Mouse (Mus musculus) fat pad, adult 2 months (tissue): Measurements from ENCODE around the gene Tmem237.

Source experiments
- DNase-seq: peaks from one replicate; pipeline ENCODE4 v3.0.0-alpha.2; 2011; ENCODE audit warnings: low read depth, low spot score; ENCODE audit errors: extremely low read depth

Tmem237 gene

DNA sequence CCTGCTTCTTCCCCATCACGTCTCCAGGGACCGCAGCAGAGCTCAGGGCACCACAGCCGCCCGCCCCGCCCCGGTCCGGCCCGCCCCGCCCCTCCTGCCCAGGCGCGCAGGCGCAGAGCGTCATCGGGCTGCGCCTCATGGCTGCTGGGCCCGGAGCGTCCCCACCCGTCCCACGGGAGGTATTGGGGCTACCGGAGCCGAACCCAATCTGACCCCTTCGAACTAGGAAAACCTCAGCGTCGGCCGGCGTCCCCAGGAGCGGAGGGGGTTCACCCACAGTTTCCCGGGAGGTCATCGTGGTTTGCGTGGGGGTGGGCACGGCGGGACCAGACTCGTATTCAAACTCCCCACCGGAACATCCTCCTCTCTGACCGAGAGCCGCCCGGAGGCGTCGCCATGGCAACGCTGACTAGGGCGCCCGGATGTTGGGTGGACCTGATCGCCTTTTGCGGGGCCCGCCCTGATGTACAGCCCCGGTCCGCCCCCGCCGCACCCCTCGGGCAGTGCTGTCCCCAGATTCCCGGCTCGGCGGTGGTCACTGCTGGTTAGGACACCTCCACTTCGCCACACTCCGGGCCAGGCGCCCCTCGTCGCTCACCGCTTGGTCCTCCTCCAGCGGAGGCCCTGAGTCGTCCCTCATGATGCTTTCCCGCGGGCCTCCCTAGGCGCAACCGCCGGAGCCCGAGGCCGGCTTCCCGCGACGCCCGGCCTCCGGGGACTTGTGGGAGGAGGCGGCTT, at the start of gene Tmem237:
TSS of gene Tmem237 (minus strand) at position 689 of the 738 bp plus-strand sequence.
- no peak for DNase-seq

DNA sequence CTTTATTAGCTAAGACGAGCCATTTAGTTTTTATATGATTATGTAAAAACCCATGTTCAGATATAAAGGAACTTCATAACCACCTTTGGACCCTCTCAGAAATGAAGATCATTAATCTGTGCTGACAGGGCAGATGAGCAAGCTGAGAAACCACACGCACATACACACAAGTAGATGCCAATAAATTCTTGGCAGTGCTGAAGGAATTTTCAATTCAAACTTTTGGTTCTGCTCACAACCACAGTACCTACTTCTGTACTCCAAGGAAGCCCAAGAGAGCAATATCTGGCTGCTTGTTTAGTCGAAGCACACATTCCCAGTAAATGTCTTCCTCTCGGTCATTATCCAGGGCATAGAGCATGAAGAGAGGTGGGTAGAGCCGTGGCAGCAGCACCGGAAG, 49.4 kb upstream of the Tmem237 start:
- DNase-seq = no peak

DNA sequence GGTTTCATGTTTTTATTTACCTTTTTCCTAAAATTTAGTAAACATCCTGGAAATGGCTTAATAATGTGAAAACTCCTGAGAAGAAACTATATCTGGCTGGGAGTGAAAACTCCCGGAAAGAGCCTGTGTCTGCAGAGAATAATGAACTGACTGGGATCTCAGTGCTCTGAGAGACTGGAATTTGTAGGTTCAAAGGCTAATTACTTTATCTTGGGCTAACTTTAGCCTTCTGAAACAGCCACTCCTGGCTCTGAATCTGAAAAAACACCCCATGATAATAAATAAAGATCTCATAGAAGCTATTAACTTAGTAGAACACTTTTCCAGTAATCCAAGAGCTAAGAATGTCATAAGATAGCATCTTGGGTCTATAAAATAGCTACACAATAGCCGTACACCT, 48.3 kb upstream of the Tmem237 start:
- DNase-seq = no peak

DNA sequence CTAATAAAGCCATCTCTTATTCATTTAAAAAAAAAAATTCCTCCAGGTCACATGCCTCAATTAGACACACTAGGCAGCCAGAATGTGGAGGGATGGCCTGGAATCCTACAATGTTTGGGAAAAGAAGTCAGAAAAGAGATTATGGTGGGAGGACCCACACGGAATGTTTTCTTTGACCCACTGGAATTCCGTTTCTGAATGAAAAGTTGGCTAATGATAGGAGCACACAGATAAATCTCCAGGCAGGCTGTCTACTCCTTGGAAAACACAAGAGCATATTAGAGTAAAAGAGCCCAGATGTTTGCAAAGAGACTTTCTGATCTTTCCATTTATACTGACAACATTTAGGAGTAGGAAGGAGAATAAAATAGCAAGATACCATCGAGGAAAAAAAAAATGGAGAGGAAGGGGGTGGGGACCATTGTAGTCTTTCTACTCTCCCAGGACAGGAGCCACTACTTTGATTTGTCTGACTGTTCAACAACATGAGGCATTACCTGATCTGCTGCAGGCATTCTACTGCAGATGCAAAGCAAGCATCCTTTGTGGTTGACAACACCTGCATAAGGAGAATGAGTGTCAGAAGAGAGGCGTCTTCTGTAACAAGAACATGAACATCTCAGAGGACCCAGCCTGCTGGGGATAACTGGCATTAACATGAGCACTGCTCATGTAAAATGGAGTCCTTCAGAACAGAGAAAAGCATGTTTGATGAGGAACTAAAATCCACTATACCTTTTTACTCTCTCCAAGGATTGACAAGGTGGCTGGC, 47.6 kb upstream of the Tmem237 start:
- no peak for DNase-seq

DNA sequence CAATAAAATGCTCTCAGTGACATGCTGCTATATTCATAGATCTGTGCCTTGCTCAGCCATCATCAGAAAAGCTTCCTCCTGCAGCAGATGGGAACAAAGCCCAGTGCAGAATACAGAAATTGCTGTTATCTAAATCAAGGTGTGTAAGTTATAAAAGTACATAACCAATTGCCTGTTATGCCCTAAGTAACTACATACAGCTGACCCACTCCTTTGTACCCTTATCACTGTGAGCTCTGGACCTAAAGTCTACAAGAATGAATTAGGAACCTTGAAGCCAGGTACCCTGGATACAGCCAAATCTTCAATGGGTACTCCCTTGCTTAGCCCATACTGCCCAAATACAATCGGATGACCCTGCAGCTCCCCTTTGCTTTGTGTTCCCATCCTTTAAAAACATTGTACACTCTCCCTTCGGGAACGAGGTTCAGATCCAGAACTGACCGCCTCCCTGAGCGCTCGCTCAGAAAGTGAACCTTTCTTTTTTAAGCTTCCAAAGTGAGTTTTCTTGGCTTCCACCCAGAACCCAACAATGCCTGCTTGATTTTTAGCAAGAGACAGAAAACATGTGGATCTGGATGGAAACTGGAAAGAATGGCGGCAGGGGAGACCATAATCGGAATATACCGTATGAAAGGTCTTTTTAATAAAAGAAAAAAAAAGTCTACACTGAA, 46.2 kb upstream of the Tmem237 start:
- DNase-seq = no peak

DNA sequence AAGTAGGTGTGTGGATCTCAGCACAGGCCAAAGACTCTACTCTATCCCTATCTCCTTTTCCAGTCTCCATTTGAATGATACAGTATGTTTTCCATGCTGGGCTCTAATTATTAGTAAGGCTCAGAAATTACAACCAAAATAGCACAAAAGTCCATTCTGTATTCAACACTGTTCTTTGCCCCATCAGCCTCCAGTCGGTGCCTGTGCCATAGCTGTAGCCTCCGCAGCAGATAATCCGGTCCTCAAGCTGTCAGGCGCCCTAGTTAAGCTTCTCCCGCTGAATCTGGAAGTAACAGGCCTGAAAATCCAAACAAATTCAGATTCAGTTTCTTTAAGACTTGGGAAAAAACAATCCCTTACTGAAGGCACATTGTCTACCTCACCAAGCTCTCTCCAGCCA, 43.7 kb upstream of the Tmem237 start:
- no peak for DNase-seq

DNA sequence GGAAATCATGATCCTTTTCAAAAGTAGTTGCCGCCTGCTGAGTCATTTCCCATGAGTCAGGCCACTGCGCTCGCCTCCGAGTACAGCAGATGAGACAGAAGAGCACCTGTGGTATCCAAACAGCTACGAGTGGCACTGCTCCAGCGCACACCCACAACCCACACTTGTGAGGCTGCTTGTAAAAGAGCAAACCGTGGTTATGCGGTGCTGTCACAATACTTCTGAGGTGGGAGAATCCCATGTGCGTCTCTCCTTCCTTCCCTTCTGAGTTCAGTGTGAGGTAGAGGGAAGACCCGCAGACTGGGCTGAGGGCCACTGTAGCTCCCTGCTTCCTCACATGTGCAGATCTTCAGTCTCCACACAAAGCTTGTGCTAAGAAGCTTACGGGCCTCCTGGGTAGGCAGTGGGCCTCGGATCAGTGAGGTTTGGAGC, 42.8 kb upstream of the Tmem237 start, which contains the start of gene Mpp4:
TSS of gene Mpp4 (minus strand) at position 360 of the 432 bp plus-strand sequence.
- DNase-seq = no peak

DNA sequence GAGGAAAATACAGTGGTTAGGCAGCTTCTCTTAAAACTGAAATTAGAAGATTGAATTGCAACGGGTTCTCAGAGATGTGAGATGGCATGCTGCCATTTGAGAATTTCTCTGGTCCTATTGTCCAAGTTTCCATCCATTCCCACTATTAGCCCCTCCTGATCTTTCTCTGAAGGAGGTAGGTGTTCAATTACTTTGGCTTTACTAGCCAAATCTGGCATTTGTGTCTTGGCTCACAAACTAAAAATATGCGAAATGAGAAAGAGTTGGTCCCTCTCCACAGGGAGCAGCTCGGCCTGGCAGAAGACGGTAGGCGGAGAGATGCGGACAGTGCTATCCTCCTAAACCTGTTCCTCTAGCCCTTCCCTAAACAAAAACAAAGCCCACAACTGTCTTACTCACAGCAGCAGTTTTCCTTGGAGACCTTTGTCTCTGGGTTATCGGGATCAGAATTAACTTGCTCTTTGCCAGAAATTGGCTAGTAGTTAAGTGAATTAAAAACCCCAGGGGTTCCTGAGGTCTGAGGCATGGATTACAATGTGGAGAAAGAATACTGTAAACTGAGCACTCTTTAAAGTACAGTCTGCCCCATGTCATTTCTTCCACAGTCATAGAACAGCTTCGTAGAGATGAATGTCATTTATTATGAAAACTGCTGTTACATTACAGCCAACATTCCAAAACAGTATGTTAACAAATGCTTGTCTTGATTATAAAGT, 42.3 kb upstream of the Tmem237 start:
- DNase-seq = no peak

DNA sequence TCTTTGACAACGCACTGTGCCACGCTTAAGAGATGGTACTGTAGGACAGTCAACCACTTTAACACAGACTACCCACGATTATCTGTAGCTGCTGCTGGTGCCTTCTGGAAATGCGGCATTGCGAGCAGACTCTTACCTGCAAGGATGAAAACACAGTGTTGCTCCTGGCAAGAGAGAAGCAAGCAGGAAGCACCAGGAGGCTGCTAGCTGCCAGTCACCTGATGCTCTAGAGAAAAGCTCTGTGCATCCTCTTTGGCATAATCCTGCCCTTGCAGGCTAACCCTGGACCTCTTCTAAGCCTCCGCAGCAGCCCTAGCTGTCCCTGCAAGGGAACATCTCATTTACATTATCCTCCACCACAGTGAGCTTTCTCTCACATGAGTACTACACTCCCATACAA, 41.2 kb upstream of the Tmem237 start:
- DNase-seq = no peak

DNA sequence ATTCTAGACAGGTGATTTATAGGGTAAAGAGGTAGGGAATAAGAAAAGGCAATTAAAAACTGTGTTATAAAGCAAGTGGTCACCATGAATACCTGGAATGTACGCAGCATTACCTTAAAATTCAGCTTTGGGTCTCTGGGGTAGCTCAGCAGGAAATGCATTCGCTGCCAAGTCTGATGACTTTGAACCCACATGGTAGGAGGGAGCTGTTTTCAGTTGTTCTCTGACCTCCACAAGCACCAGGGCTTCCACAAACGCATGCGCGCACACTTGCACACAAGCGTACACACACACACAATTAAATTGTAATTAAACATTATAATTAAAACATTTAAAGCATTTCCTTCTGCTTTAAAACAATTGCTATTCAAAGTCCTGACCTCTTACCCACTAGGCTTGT, 40.7 kb upstream of the Tmem237 start:
- DNase-seq = no peak

DNA sequence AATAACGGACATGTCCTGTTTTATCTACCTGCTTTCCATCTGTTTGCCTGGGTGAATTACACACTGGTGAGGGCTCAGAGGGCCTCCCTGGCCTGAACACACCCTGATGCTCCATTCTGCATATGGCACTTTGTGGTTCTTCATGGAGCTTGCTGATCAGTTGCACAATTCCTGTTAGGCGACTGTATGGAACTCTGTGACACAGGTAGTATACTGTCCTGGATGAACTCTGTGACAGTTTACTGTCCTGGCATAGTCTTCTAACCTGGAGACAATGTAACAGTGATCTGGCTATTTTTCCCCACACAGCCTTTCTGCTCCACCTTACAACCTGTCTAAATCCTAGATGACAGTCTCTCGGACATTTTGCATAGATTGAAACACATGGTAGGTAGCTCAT, 38.9 kb upstream of the Tmem237 start:
- no peak for DNase-seq

DNA sequence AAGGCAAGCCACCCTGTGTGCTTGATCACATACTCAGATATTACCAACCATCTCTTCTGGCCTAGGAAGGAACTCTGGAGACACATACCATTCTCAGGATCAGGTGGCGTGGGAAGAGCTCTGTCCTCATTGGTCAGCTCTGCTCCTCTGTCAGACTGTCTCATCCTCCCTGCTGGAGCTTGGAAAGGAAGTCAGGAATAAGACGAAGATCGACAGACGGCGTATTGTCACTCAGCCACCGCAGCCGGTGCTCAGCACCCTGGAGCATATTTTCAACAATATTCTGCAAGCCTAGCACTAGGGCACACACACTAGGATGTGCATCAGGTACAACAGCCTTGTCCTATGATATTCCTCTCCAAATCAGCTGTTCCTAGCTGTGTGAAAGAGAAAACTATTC, 38.3 kb upstream of the Tmem237 start:
- no peak for DNase-seq

DNA sequence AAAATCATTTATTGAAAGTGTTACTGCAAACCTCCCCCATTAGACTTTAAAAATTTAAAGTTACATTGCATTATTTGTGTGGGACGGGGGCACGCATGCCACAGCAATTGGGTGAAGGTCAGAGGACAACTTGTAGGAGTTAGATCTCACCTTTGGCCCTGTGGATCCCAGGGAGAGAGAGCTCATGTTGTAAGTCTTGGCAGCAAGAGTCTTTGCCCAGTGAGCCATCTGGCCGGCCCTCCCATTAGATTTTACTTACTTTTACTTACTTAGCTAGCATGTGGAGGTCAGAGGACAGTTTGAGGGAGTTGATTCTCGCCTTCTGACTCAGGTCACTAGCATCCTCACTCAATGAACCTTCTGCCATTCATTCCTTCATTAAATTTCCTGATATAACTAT, 37.6 kb upstream of the Tmem237 start:
- DNase-seq = no peak

DNA sequence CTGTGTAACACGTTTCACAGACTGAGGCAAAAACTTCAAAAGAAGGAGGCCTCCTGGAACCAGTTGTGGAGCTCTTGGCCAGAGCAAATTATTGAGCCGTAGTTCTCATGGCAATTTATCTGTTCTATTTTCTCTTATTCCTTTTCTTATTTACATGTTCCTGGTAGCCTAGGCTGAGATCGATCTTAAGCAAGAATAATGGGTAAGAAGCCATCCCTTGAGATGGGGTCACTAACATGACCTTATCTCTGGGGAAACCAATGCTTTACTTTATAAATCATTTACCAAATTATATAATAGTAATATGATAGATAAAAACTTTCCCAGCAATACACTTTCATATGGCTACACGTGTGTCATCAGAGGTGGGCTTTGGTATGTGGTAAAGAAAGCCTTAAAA, 32.1 kb upstream of the Tmem237 start:
- DNase-seq = no peak

DNA sequence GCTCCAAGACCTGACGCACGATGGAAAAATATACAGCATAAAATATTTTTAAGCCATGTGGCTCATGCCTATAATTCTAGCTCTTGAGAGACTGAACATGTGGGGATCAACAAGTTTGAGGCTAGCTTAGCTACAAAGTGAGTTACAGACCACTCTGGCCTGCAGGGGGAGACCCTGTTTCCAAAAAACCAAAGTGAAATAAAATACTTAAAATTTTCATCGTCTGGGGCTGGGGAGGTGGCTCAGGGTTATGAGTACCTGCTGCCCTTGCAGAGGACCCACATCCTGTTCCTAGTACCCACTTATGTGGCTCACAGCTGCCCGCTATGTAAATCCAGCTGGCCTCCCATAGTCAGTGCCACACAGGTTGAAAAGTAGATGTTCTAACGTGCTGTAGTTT, 30.3 kb upstream of the Tmem237 start:
- DNase-seq = no peak

DNA sequence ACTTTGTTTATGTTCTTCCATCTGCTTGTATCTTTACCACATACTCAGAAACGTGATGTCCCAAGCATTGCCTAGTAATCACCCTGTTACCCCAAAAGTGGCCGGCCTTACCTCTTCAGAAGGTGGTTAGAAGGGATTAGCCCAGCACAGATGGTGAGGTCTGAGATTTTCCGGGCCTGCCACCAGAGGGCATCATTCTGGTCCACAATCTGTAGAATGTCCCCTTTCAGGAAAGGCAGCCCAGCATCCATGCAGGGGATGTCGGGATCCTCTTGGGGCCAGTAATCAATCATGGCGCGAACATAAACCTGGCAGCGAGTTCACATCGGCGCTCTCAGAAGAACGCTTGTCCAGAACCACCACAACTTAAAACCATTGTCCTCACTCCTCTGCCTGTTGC, 24.3 kb upstream of the Tmem237 start:
- no peak for DNase-seq

DNA sequence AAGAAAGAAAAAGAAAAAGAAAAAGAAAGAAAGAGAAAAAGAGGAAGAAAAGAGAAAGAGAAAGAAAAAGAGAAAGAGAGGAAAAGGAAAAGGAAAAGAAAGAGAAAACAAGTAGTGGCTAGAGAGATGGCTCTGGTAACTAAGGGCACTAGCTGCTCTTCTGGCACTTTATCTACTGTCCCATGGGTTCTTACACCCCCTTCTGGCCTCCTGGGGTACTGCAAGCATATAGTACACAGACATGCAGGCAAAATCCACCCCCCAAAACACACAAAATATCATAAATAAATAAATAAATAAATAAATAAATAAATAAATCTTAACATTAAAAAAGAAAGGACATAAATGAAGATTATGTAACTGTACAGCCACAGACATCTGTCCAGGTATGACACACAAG, 22.6 kb upstream of the Tmem237 start:
- DNase-seq = no peak

DNA sequence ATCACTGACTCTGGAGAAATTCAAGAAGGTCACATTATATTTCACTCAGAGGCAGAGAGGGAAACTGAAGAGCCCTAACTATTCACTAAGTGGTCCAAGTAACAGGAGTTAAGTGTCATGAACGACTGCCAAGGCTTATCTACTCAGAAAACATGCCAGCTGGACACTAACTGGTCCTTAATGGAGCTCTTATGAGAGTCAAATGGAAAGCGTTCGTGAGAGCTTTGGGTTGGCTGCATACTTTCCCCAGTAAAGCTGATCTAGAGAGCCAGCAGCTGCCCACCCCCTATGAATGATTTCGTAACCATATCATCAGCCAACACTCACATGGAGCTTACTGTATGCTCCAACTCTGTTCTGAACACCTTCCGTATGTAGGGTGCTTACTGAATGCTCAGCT, 14.2 kb upstream of the Tmem237 start:
- no peak for DNase-seq

DNA sequence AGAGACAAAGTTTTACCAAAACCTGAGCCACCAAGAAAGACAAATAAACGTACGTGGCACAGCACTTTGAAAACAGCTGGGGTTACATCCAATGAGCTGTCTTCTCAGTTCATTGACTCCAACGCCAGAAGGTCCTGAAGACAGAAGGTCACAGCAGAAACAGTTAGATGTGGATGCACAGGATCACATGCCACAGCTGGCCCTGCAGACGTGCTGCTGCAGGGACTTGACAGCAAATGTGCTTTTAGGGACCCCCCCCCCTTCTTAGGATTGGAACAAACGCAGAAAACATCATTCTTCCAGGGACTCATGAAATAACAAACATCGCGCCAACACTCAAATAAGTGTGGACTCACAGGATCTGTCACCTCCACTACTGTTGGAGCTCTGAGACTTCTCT, 8.7 kb upstream of the Tmem237 start:
- no peak for DNase-seq

DNA sequence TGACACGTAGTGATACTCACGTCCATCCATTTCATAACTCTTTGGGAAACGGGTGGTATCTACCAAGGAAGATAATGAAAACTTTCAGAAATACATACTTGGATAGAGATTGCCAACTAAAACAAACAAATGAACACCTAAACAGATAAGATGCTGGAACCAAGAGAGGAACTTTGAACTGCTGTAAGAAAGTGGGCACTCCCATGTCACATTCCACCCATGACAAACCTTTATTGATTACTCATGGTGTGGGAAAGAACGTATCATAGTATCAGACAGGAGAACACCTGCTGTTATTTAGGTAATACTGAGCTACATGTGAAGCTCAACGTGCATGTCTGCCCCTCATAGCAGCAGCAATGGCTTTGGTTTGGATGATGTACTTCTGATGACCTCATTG, 5.3 kb upstream of the Tmem237 start:
- no peak for DNase-seq

DNA sequence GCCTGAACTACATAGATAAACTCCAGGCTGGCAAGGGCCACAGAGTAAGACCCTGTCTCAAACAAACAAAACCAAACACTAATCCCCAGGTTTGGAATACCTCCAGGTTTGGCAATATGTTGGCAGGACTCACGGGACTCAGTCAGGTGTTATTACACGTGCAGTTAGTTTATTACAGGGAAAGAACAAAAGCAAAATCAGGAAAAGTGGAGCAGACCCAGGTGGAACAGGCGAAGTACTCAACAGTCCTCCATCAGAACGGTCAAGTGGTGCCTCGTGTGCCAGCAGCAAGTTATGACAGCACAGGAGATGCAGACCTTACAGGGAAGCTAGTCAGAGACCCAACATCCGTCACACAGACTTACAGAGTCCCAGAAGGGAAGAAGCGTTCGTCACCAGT, 9.7 kb downstream of the Tmem237 start:
- peak; percentile 19 for DNase-seq
